Mouse (Mus musculus): Measurements from ENCODE around the gene Sytl3. TPM values are rescaled to one million over a fixed set of nuclear protein-coding genes. Genes with fewer than 3 reads are reported as not detected.
"Not testable (repeated sequence)": the region's sequence is repeated elsewhere in the genome, so short reads cannot be mapped to it uniquely, and the experiment has no call there.

Sytl3 gene
- polyA plus RNA-seq, 1 experiment: 7.8 TPM

GRCm38 (mm10) chr17:6708194-6708593, 49.3 kb downstream of the Sytl3 start:
- not testable (repeated sequence) for H3K27ac ChIP-seq (ENCODE audit: control insufficient read depth, insufficient read depth, low read depth, low read length, poor library complexity); H3K4me1 ChIP-seq (ENCODE audit: control insufficient read depth, insufficient read depth, low read length); H3K4me3 ChIP-seq (replicated peaks; ENCODE audit: control insufficient read depth, low read depth, low read length)
- WGBS: 81% methylated on average over 2 of the region's 2 CpGs

GRCm38 (mm10) chr17:6713483-6713882, 54.6 kb downstream of the Sytl3 start:
- H3K4me1 ChIP-seq (ENCODE audit: control insufficient read depth, insufficient read depth, low read length); H3K4me3 ChIP-seq (replicated peaks; ENCODE audit: control insufficient read depth, low read depth, low read length); H3K27ac ChIP-seq (ENCODE audit: control insufficient read depth, insufficient read depth, low read depth, low read length, poor library complexity): not testable (repeated sequence)
- 57% methylated on average over 2 of the region's 2 CpGs for WGBS

- H3K4me1 ChIP-seq (ENCODE audit: control insufficient read depth, insufficient read depth, low read length): not testable (repeated sequence)
- 84% methylated on average over 8 of the region's 8 CpGs for WGBS
These were observed 55.1 kb downstream of the Sytl3 start for GRCm38 (mm10) chr17:6713944-6714343.

GRCm38 (mm10) chr17:6727996-6728610, 69.2 kb downstream of the Sytl3 start:
- WGBS: 91% methylated on average over 12 of the region's 12 CpGs
- no peak overlapping the region for H3K27ac ChIP-seq (ENCODE audit: control insufficient read depth, insufficient read depth, low read depth, low read length, poor library complexity)
- no peak for TF ChIP-seq POLR2A (IDR thresholded peaks at IDR 0.05; ENCODE audit: borderline replicate concordance, control insufficient read depth, low read depth, low read length)
- TF ChIP-seq CTCF (IDR thresholded peaks at IDR 0.05; ENCODE audit: control insufficient read depth, insufficient read depth, low read length): no peak
- H3K4me1 ChIP-seq (ENCODE audit: control insufficient read depth, insufficient read depth, low read length): no peaks in the 10 kb centered on the region
- no peak overlapping the region for H3K4me3 ChIP-seq (replicated peaks; ENCODE audit: control insufficient read depth, low read depth, low read length)

More at GRCm38 (mm10) chr17:6713944-6714343, 55.1 kb downstream of the Sytl3 start:
- H3K4me3 ChIP-seq (replicated peaks; ENCODE audit: control insufficient read depth, low read depth, low read length); H3K27ac ChIP-seq (ENCODE audit: control insufficient read depth, insufficient read depth, low read depth, low read length, poor library complexity): not testable (repeated sequence)

GRCm38 (mm10) chr17:6729244-6729742, 70.4 kb downstream of the Sytl3 start:
- TF ChIP-seq POLR2A (IDR thresholded peaks at IDR 0.05; ENCODE audit: borderline replicate concordance, control insufficient read depth, low read depth, low read length) (no peak), CTCF (IDR thresholded peaks at IDR 0.05; ENCODE audit: control insufficient read depth, insufficient read depth, low read length) (no peak)
- Histone ChIP-seq H3K4me1 (ENCODE audit: control insufficient read depth, insufficient read depth, low read length) (no peaks in the 10 kb centered on the region), H3K4me3 (replicated peaks; ENCODE audit: control insufficient read depth, low read depth, low read length) (no peak overlapping the region), H3K27ac (ENCODE audit: control insufficient read depth, insufficient read depth, low read depth, low read length, poor library complexity) (no peak overlapping the region)
- WGBS: 23% methylated on average over 6 of the region's 6 CpGs

GRCm38 (mm10) chr17:6731132-6731531, 72.2 kb downstream of the Sytl3 start:
- Histone ChIP-seq H3K4me1 (ENCODE audit: control insufficient read depth, insufficient read depth, low read length) (no peaks in the 10 kb centered on the region), H3K4me3 (replicated peaks; ENCODE audit: control insufficient read depth, low read depth, low read length) (no peak overlapping the region)
- 73% methylated on average over 8 of the region's 8 CpGs for WGBS

GRCm38 (mm10) chr17:6731634-6732033, 72.7 kb downstream of the Sytl3 start:
- Histone ChIP-seq H3K27ac (ENCODE audit: control insufficient read depth, insufficient read depth, low read depth, low read length, poor library complexity) (no peak overlapping the region), H3K4me1 (ENCODE audit: control insufficient read depth, insufficient read depth, low read length) (no peaks in the 10 kb centered on the region), H3K4me3 (replicated peaks; ENCODE audit: control insufficient read depth, low read depth, low read length) (no peak overlapping the region)
- TF ChIP-seq CTCF (IDR thresholded peaks at IDR 0.05; ENCODE audit: control insufficient read depth, insufficient read depth, low read length): no peak
- no peak for TF ChIP-seq POLR2A (IDR thresholded peaks at IDR 0.05; ENCODE audit: borderline replicate concordance, control insufficient read depth, low read depth, low read length)
- 89% methylated on average over 12 of the region's 12 CpGs for WGBS

More at GRCm38 (mm10) chr17:6731132-6731531, 72.2 kb downstream of the Sytl3 start:
- H3K27ac ChIP-seq (ENCODE audit: control insufficient read depth, insufficient read depth, low read depth, low read length, poor library complexity): no peak overlapping the region
- TF ChIP-seq CTCF (IDR thresholded peaks at IDR 0.05; ENCODE audit: control insufficient read depth, insufficient read depth, low read length): no peak
- TF ChIP-seq POLR2A (IDR thresholded peaks at IDR 0.05; ENCODE audit: borderline replicate concordance, control insufficient read depth, low read depth, low read length): no peak

- Histone ChIP-seq H3K4me1 (ENCODE audit: control insufficient read depth, insufficient read depth, low read length) (no peaks in the 10 kb centered on the region), H3K27ac (ENCODE audit: control insufficient read depth, insufficient read depth, low read depth, low read length, poor library complexity) (no peak overlapping the region), H3K4me3 (replicated peaks; ENCODE audit: control insufficient read depth, low read depth, low read length) (no peak overlapping the region)
- WGBS: 80% methylated on average over 4 of the region's 4 CpGs
- TF ChIP-seq CTCF (IDR thresholded peaks at IDR 0.05; ENCODE audit: control insufficient read depth, insufficient read depth, low read length) (no peak), POLR2A (IDR thresholded peaks at IDR 0.05; ENCODE audit: borderline replicate concordance, control insufficient read depth, low read depth, low read length) (no peak)
These were observed 73.8 kb downstream of the Sytl3 start for GRCm38 (mm10) chr17:6732665-6733064.

- Histone ChIP-seq H3K4me1 (ENCODE audit: control insufficient read depth, insufficient read depth, low read length) (no peaks in the 10 kb centered on the region), H3K27ac (ENCODE audit: control insufficient read depth, insufficient read depth, low read depth, low read length, poor library complexity) (no peak overlapping the region), H3K4me3 (replicated peaks; ENCODE audit: control insufficient read depth, low read depth, low read length) (no peak overlapping the region)
- TF ChIP-seq POLR2A (IDR thresholded peaks at IDR 0.05; ENCODE audit: borderline replicate concordance, control insufficient read depth, low read depth, low read length): no peak
- TF ChIP-seq CTCF (IDR thresholded peaks at IDR 0.05; ENCODE audit: control insufficient read depth, insufficient read depth, low read length): no peak
- 89% methylated on average over 10 of the region's 10 CpGs for WGBS
These were observed 74.5 kb downstream of the Sytl3 start for GRCm38 (mm10) chr17:6733322-6733875.

Measured in bone marrow, adult 2 months (tissue).